Mouse (Mus musculus) midbrain, embryonic 14.5 days (tissue): ENCODE data around the gene Rcor1. TPM values are rescaled to one million over a fixed set of nuclear protein-coding genes. Genes with fewer than 3 reads are reported as not detected.

Source experiments
- ATAC-seq: fragments of 200-750 bp; cut with Nextera tagmentation; 2 replicates; pipeline ENCODE4 v1.8.0; 2017; ENCODE audit warnings: moderate number of reproducible peaks, moderate library complexity; ENCODE audit not compliant: low FRiP score, low TSS enrichment
- DNase-seq: peaks from one replicate; pipeline ENCODE4 v3.0.0-alpha.2; 2015
- H3K27ac ChIP-seq: fragments of 300-500 bp; sonication (generic); replicated peaks from 2 replicates; pipeline ENCODE4 v1.5.1; 2014; ENCODE audit warnings: mild to moderate bottlenecking, low read depth, low read length, moderate library complexity
- H3K27me3 ChIP-seq: fragments of 300-500 bp; sonication (generic); 2 replicates; pipeline ENCODE4 v1.6.1; 2014; ENCODE audit warnings: low read length, control low read depth, mixed read lengths; ENCODE audit not compliant: control insufficient read depth, insufficient read depth
- H3K36me3 ChIP-seq: fragments of 300-500 bp; sonication (generic); 2 replicates; pipeline ENCODE4 v1.6.1; 2014; ENCODE audit warnings: low read length, control low read depth; ENCODE audit not compliant: control insufficient read depth, insufficient read depth
- H3K4me1 ChIP-seq: fragments of 300-500 bp; sonication (generic); 2 replicates; pipeline ENCODE4 v1.6.1; 2014; ENCODE audit warnings: mild to moderate bottlenecking, antibody characterized with exemption, low read length, control low read depth; ENCODE audit not compliant: control insufficient read depth, insufficient read depth
- H3K4me2 ChIP-seq: fragments of 300-500 bp; sonication (generic); 2 replicates; pipeline ENCODE4 v1.6.1; 2014; ENCODE audit warnings: mild to moderate bottlenecking, low read length, moderate library complexity
- H3K4me3 ChIP-seq: fragments of 300-500 bp; sonication (generic); replicated peaks from 2 replicates; pipeline ENCODE4 v1.5.1; 2014; ENCODE audit warnings: low read depth, low read length
- H3K9ac ChIP-seq: fragments of 300-500 bp; sonication (generic); replicated peaks from 2 replicates; pipeline ENCODE4 v1.6.1; 2014; ENCODE audit warnings: mild to moderate bottlenecking, low read length, moderate library complexity
- H3K9me3 ChIP-seq: fragments of 300-500 bp; sonication (generic); 2 replicates; pipeline ENCODE4 v1.6.1; 2016; ENCODE audit warnings: low read length, control low read depth, mixed read lengths; ENCODE audit not compliant: control insufficient read depth
- whole genome bisulfite sequencing: fragments of 180-500 bp; shearing (Covaris S2); extraction: QIAGEN DNeasy Blood & Tissue Kit; methylation state at CpG from one replicate; pipeline ENCODE4 v1.1.7; 2014; 5-methylcytosine and 5-hydroxymethylcytosine counted together
- polyA plus RNA-seq: library from polyadenylated mRNA; unstranded; fragments of >200 nt; fragmentation: Nextera tagmentation; extraction: Ambion mirVana; gene quantifications from 2 replicates; pipeline ENCODE4 v1.2.1, GENCODE M21; 2014

Gene Rcor1
- polyA plus RNA-seq, result 6.6 and 7.6 TPM in 2 replicates

GRCm38 (mm10) chr12:111038976-111039612, at the start of gene Rcor1:
TSS of gene Rcor1 (plus strand) at chr12:111039351.
- ATAC-seq (peak; percentile 96), DNase-seq (peak; percentile 99)
- H3K4me3 ChIP-seq, result peak within 1 kb of the TSS; percentile 95
- peaks cover 9% of the 10 kb centered on the region for H3K4me1 ChIP-seq
- no peaks in the 10 kb centered on the region for H3K9me3 ChIP-seq
- 0 out of 2 replicates have a peak, but pooled peaks cover 4% of the 10 kb centered on the region for H3K36me3 ChIP-seq
- under 1% methylated on average over 69 of the region's 76 CpGs for WGBS
- peak within 1 kb of the TSS; percentile 99 for H3K27ac ChIP-seq
- H3K9ac ChIP-seq, result peak within 1 kb of the TSS; percentile 79
- no peaks in the 10 kb centered on the region for H3K27me3 ChIP-seq
- H3K4me2 ChIP-seq, result peak within 1 kb of the TSS; percentile 97

DNA sequence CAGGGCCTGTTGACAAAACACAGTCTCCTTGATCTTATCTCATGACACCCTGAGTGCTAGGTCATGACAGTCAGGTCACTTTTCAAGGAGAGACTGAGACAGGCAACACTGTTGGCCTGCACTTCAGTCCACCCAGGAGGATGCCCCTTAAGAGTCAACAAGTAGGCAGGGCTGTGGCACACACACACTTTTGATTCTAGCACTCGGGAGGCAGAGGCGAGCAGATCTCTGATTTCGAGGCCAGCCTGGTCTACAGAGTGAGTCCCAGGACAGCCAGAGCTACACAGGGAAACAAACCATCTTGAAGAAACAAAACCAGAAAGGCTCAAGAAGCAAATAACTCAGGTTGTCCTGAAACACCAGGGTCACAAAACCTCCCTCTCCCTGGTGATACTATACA, 49.7 kb upstream of the Rcor1 start:
- WGBS, result 93% methylated on average over 3 of the region's 3 CpGs
- H3K27ac ChIP-seq, result no peak overlapping the region
- H3K9ac ChIP-seq, result no peak overlapping the region
- no peaks in the 10 kb centered on the region for H3K27me3 ChIP-seq
- H3K4me2 ChIP-seq, result no peak overlapping the region
- H3K36me3 ChIP-seq, result no peaks in the 10 kb centered on the region
- no peak for ATAC-seq
- DNase-seq, result no peak
- H3K9me3 ChIP-seq, result no peaks in the 10 kb centered on the region
- no peak overlapping the region for H3K4me3 ChIP-seq
- H3K4me1 ChIP-seq, result no peaks in the 10 kb centered on the region

DNA sequence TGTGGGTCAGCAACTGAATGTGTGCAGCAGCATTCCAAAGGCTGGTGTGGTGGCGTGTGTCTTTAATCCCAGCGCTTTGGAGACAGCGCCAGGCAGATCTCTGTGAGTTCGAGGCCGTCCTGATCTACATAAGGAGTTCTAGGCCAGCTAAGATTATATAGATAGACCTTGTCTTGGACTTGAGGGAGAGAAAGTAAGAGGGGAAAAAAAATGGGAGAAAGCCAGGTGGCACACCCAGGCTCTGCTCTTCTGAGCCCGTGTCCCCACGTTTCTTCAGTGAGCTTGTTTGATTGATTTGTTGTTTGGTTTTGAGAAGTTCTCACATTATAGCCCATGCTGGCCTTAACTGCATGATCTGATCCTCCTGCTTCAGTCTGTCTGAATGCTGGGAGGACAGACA, 48.7 kb upstream of the Rcor1 start:
- Histone ChIP-seq H3K27ac (no peak overlapping the region), H3K4me3 (no peak overlapping the region), H3K9ac (no peak overlapping the region), H3K4me1 (no peaks in the 10 kb centered on the region), H3K36me3 (no peaks in the 10 kb centered on the region), H3K4me2 (no peak overlapping the region), H3K9me3 (no peaks in the 10 kb centered on the region), H3K27me3 (no peaks in the 10 kb centered on the region)
- 94% methylated on average over 7 of the region's 7 CpGs for WGBS
- no peak for DNase-seq
- no peak for ATAC-seq

GRCm38 (mm10) chr12:110991361-110992127, 47.6 kb upstream of the Rcor1 start:
- WGBS, result 2% methylated on average over 23 of the region's 23 CpGs
- Histone ChIP-seq H3K4me1 (no peaks in the 10 kb centered on the region), H3K4me2 (peak overlapping the region; percentile 61), H3K4me3 (peak overlapping the region; percentile 40), H3K9ac (no peak overlapping the region; the same call in 1 of the 2 replicates), H3K27ac (peak overlapping the region; percentile 10; the same call in 1 of the 2 replicates), H3K36me3 (no peaks in the 10 kb centered on the region), H3K9me3 (no peaks in the 10 kb centered on the region), H3K27me3 (no peaks in the 10 kb centered on the region)
- DNase-seq (peak; percentile 83), ATAC-seq (peak; percentile 87)

GRCm38 (mm10) chr12:110992128-110992553, 47.0 kb upstream of the Rcor1 start:
- H3K27ac ChIP-seq, result peak overlapping the region; percentile 63; the same call in 1 of the 2 replicates
- H3K4me3 ChIP-seq, result peak overlapping the region; percentile 40
- WGBS, result under 1% methylated on average over 24 of the region's 24 CpGs
- no peaks in the 10 kb centered on the region for H3K27me3 ChIP-seq
- H3K4me1 ChIP-seq, result no peaks in the 10 kb centered on the region
- peak; percentile 87 for ATAC-seq
- peak; percentile 91 for DNase-seq
- peak overlapping the region; percentile 49; the same call in 1 of the 2 replicates for H3K9ac ChIP-seq
- H3K4me2 ChIP-seq, result peak overlapping the region; percentile 61
- H3K36me3 ChIP-seq, result no peaks in the 10 kb centered on the region
- H3K9me3 ChIP-seq, result no peaks in the 10 kb centered on the region

- no peak overlapping the region for H3K27ac ChIP-seq
Measured at GRCm38 (mm10) chr12:110992771-110993170, 46.4 kb upstream of the Rcor1 start.

GRCm38 (mm10) chr12:110993226-110993625, 45.9 kb upstream of the Rcor1 start:
- Histone ChIP-seq H3K27ac (no peak overlapping the region), H3K9ac (no peak overlapping the region), H3K9me3 (peaks cover 5% of the 10 kb centered on the region; the same call in 1 of the 2 replicates), H3K4me3 (no peak overlapping the region), H3K27me3 (no peaks in the 10 kb centered on the region), H3K4me2 (no peak overlapping the region), H3K4me1 (no peaks in the 10 kb centered on the region), H3K36me3 (no peaks in the 10 kb centered on the region)
- ATAC-seq (no peak), DNase-seq (no peak)
- WGBS, result 82% methylated on average over 3 of the region's 3 CpGs

More at GRCm38 (mm10) chr12:110992771-110993170, 46.4 kb upstream of the Rcor1 start:
- 84% methylated on average over 12 of the region's 12 CpGs for WGBS
- H3K36me3 ChIP-seq, result no peaks in the 10 kb centered on the region
- DNase-seq, result no peak
- H3K4me1 ChIP-seq, result no peaks in the 10 kb centered on the region
- no peaks in the 10 kb centered on the region for H3K27me3 ChIP-seq
- 0 out of 2 replicates have a peak, but pooled peaks have one; percentile 12 for ATAC-seq
- no peak overlapping the region; the same call in 1 of the 2 replicates for H3K4me2 ChIP-seq
- H3K9me3 ChIP-seq, result 0 out of 2 replicates have a peak, but pooled peaks cover under 1% of the 10 kb centered on the region
- peak overlapping the region; percentile 40; the same call in 1 of the 2 replicates for H3K4me3 ChIP-seq
- H3K9ac ChIP-seq, result no peak overlapping the region

GRCm38 (mm10) chr12:110994666-110995065, 44.5 kb upstream of the Rcor1 start:
- DNase-seq (no peak), ATAC-seq (no peak)
- H3K4me2 ChIP-seq, result no peak overlapping the region
- H3K36me3 ChIP-seq, result no peaks in the 10 kb centered on the region
- no peaks in the 10 kb centered on the region for H3K4me1 ChIP-seq
- no peaks in the 10 kb centered on the region for H3K27me3 ChIP-seq
- H3K4me3 ChIP-seq, result no peak overlapping the region
- no peak overlapping the region for H3K27ac ChIP-seq
- WGBS, result 38% methylated on average over 12 of the region's 12 CpGs
- peaks cover 5% of the 10 kb centered on the region; the same call in 1 of the 2 replicates for H3K9me3 ChIP-seq
- no peak overlapping the region for H3K9ac ChIP-seq
